Mouse (Mus musculus): ENCODE data around the gene Olfr569.

DNA sequence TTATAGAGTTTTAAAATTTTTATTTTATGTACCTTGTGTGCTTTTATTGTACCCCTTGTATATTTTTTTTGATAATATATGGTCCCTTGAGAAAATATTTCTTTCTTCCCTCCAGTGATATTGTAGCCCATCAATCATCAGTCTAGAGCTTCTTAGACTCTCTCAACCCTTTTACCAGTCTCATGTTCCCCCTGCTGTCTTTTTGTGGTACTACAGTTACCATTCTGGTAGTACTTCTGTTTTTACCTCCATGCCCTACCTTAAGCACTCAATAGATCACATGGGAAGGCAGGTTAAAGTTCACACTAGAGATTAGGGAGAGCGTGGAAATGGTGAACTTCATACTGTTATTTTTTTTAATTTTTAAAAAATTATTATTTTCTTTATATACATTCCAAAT is 28.9 kb upstream of the Olfr569 start:
- TF ChIP-seq CTCF (IDR thresholded peaks at IDR 0.05; ENCODE audit: low read depth) = peak; percentile 80
- no peak for TF ChIP-seq EP300 (IDR thresholded peaks at IDR 0.05; ENCODE audit: low read depth)

Data from liver, postnatal 0 days (tissue).